Mouse (Mus musculus) heart, postnatal 36 days (tissue): Measurements from ENCODE around the gene Hsd17b2. TPM values are rescaled to one million over a fixed set of nuclear protein-coding genes. Genes with fewer than 3 reads are reported as not detected.

Experiments used
- total RNA-seq, 2 experiments: library from RNA; stranded (reverse); gene quantifications; 2 replicates each; pipeline ENCODE4 v1.2.3; 2021

Hsd17b2 gene
- total RNA-seq, 2 experiments from 2014 or later: not detected

Other genes with a start within 250 kb of the Hsd17b2 start
- 1 to 10 TPM; 6.5 to 7.5 TPM for gene Plcg2, start 203.6 kb upstream of the Hsd17b2 start, total RNA-seq
- gene Sdr42e1, start 28.2 kb upstream of the Hsd17b2 start, total RNA-seq: 1 to 10 TPM; 2.2 to 2.4 TPM
- 1 to 10 TPM; 6.8 to 9.4 TPM for gene Mphosph6, start 100.0 kb downstream of the Hsd17b2 start, total RNA-seq